Mouse (Mus musculus) 3T3-L1 (cell line): ENCODE results near the gene Lpp.

Experiments used
- DNase-seq: peaks from one replicate; pipeline ENCODE4 v3.0.0-alpha.2; 2015; ENCODE audit warnings: low read depth, low spot score

Lpp gene

GRCm38 (mm10) chr16:24469313-24469712 lies 76.0 kb downstream of the Lpp start:
- no peak for DNase-seq

GRCm38 (mm10) chr16:24470601-24471000 lies 77.3 kb downstream of the Lpp start:
- no peak for DNase-seq

GRCm38 (mm10) chr16:24471029-24471428 lies 77.7 kb downstream of the Lpp start:
- no peak for DNase-seq

- DNase-seq, result no peak
These were observed 78.5 kb downstream of the Lpp start for GRCm38 (mm10) chr16:24471801-24472200.

GRCm38 (mm10) chr16:24473966-24474365 lies 80.7 kb downstream of the Lpp start:
- DNase-seq, result no peak

GRCm38 (mm10) chr16:24474781-24475180 lies 81.5 kb downstream of the Lpp start:
- DNase-seq, result peak; percentile 66

- DNase-seq, result no peak
These were observed 82.1 kb downstream of the Lpp start for GRCm38 (mm10) chr16:24475305-24475947.

GRCm38 (mm10) chr16:24476911-24477401 lies 83.6 kb downstream of the Lpp start:
- DNase-seq, result no peak

GRCm38 (mm10) chr16:24478006-24478405 lies 84.7 kb downstream of the Lpp start:
- DNase-seq, result no peak

GRCm38 (mm10) chr16:24478851-24479250 lies 85.5 kb downstream of the Lpp start:
- no peak for DNase-seq

- DNase-seq, result no peak
These were observed 89.3 kb downstream of the Lpp start for GRCm38 (mm10) chr16:24482648-24483047.

GRCm38 (mm10) chr16:24483527-24484101 lies 90.3 kb downstream of the Lpp start:
- DNase-seq, result no peak

GRCm38 (mm10) chr16:24487782-24488241 lies 94.5 kb downstream of the Lpp start:
- DNase-seq, result peak; percentile 58

GRCm38 (mm10) chr16:24489516-24490285 lies 96.4 kb downstream of the Lpp start:
- peak; percentile 51 for DNase-seq

GRCm38 (mm10) chr16:24490751-24491485 lies 97.6 kb downstream of the Lpp start:
- DNase-seq, result peak; percentile 93

- peak; percentile 83 for DNase-seq
These were observed 98.1 kb downstream of the Lpp start for GRCm38 (mm10) chr16:24491486-24491758.

GRCm38 (mm10) chr16:24492194-24492940 lies 99.1 kb downstream of the Lpp start:
- DNase-seq, result peak; percentile 67

- peak; percentile 89 for DNase-seq
These were observed 101.2 kb downstream of the Lpp start for GRCm38 (mm10) chr16:24494531-24494930.

- DNase-seq, result peak; percentile 98
These were observed 102.2 kb downstream of the Lpp start for GRCm38 (mm10) chr16:24495461-24495860.

- DNase-seq, result peak; percentile 92
These were observed 103.3 kb downstream of the Lpp start for GRCm38 (mm10) chr16:24496635-24497034.

- peak; percentile 45 for DNase-seq
These were observed 104.1 kb downstream of the Lpp start for GRCm38 (mm10) chr16:24497413-24497812.
